Mouse (Mus musculus) ES-E14 (cell line): Measurements from ENCODE around the gene Plekhg1. TPM values are rescaled to one million over a fixed set of nuclear protein-coding genes. Genes with fewer than 3 reads are reported as not detected.

ENCODE experiments used
- DNase-seq: peaks from one replicate; pipeline ENCODE4 v3.0.0-alpha.2; 2013; ENCODE audit warnings: low read depth, low spot score
- H3K27ac ChIP-seq: 2 replicates; pipeline ENCODE4 v1.5.1; 2012; ENCODE audit warnings: low read depth, mild to moderate bottlenecking, low read length, moderate library complexity, mixed read lengths; ENCODE audit not compliant: poor library complexity, insufficient read depth, severe bottlenecking
- H3K36me3 ChIP-seq: 2 replicates; pipeline ENCODE4 v1.6.1; 2012; ENCODE audit warnings: mild to moderate bottlenecking, low read length, moderate library complexity, mixed read lengths; ENCODE audit not compliant: control insufficient read depth, poor library complexity, insufficient read depth, severe bottlenecking
- H3K4me1 ChIP-seq, 2 experiments: fragments of 150-350 bp in 1 of 2; sonication (generic) in 1 of 2; 2 replicates each; pipeline ENCODE4 v1.6.1; 2012; ENCODE audit warnings: low read length in 2 of 2, mild to moderate bottlenecking in 1 of 2, mixed read lengths in 1 of 2; ENCODE audit not compliant: control insufficient read depth in 2 of 2, insufficient read depth in 2 of 2, poor library complexity in 1 of 2
- H3K4me3 ChIP-seq, 2 experiments: fragments of 150-350 bp in 1 of 2; sonication (generic) in 1 of 2; 2 replicates each; pipeline ENCODE4 v1.5.1; 2012; ENCODE audit warnings: low read length in 2 of 2, low read depth in 1 of 2, mild to moderate bottlenecking in 1 of 2, mixed read lengths in 1 of 2; ENCODE audit not compliant: insufficient read depth in 1 of 2, poor library complexity in 1 of 2, severe bottlenecking in 1 of 2
- H3K9ac ChIP-seq: 2 replicates; pipeline ENCODE4 v1.6.1; 2012; ENCODE audit warnings: low read depth, mild to moderate bottlenecking, low read length, mixed read lengths; ENCODE audit not compliant: poor library complexity, insufficient read depth, severe bottlenecking
- H3K9me3 ChIP-seq: fragments of 150-350 bp; sonication (generic); 2 replicates; pipeline ENCODE4 v1.6.1; 2012; ENCODE audit warnings: low read depth, mild to moderate bottlenecking, low read length; ENCODE audit not compliant: control insufficient read depth, insufficient read depth
- CHD2 ChIP-seq: IDR thresholded peaks from 2 replicates; pipeline ENCODE4 v1.6.1; 2014; ENCODE audit warnings: mild to moderate bottlenecking, low read depth, low read length, inconsistent platforms
- HCFC1 ChIP-seq: IDR thresholded peaks from 2 replicates; pipeline ENCODE4 v1.6.1; 2012; ENCODE audit warnings: low read length, inconsistent platforms, borderline replicate concordance; ENCODE audit not compliant: insufficient read depth
- MAFK ChIP-seq: IDR thresholded peaks from 2 replicates; pipeline ENCODE4 v1.6.1; 2014; ENCODE audit warnings: mild to moderate bottlenecking, low read depth, low read length, inconsistent platforms; ENCODE audit not compliant: insufficient read depth
- ZC3H11A ChIP-seq: IDR thresholded peaks from 2 replicates; pipeline ENCODE4 v1.6.1; 2012; ENCODE audit warnings: low read depth, mild to moderate bottlenecking, inconsistent platforms, low read length, borderline replicate concordance
- ZNF384 ChIP-seq: IDR thresholded peaks from 2 replicates; pipeline ENCODE4 v1.6.1; 2012; ENCODE audit warnings: low read depth, low read length, inconsistent platforms
- in situ Hi-C, 2 experiments: fragments of 600-800 bp; cut with MboI; formaldehyde crosslinking; loops; one replicate each; pipeline ENCODE4 v1.15.1; 2025; ENCODE audit warnings: low sequenced_read_pairs in 2 of 2, inconsistent platforms in 1 of 2; ENCODE audit not compliant: unreplicated experiment in 2 of 2
- total RNA-seq: library from RNA; depleted of rRNA; stranded (reverse); fragments of 300-350 nt; gene quantifications from 2 replicates; pipeline ENCODE4 v1.2.3, GENCODE M21; 2012

Gene Plekhg1
- total RNA-seq, 1 experiment, result 8.8 TPM

DNA sequence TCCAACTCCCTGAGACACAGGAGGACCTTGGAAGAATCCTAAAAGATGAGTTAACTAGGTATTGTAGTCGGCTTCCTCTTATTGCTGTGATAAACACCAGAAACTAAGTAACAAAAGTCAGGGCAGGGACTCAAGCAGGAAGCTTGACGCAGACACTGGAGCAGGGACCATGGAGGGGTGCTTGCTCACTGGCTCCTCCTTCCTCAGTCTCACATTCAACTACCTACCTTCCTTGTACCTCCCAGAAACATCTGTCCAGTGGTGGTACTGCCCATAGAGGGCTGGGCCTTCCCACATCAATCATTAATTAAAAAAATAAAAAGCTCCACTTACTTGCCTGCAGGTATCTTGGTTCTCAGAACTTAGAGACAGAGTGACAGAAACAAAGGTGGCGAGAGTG, 152.2 kb downstream of the Plekhg1 start:
- H3K4me3 ChIP-seq, result no peak overlapping the region
- no peak for DNase-seq
- no peak overlapping the region for H3K9ac ChIP-seq
- in situ Hi-C loops, result no loop called here
- H3K36me3 ChIP-seq, result no peaks in the 10 kb centered on the region
- TF ChIP-seq ZC3H11A, result no peak
- TF ChIP-seq MAFK, result no peak
- TF ChIP-seq HCFC1, result no peak
- TF ChIP-seq ZNF384, result no peak
- no peak for TF ChIP-seq CHD2
- peaks cover 9 to 15% of the 10 kb centered on the region in 2 experiments for H3K4me1 ChIP-seq
- no peaks in the 10 kb centered on the region for H3K9me3 ChIP-seq
- peak overlapping the region; percentile 22; the same call in 1 of the 2 replicates for H3K27ac ChIP-seq

DNA sequence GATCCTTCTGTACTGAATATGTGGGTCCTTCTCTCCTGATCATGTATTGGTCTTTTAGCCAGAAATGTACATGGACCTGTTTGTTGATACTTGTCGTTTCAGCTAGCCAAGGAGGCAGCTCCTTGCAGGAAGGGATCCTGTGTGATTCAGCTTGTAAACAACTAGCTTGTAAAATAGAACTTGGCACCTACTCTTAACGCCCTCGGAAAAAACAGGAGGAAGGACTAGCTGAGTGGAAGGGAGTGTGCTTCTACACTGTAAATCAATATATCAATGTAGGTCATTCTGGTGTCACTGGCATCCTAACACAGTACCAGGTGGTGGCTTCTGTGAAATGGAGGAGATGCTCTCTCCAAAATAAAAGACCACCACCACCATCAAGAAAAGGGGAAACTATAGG, 157.9 kb downstream of the Plekhg1 start:
- in situ Hi-C loops, result no loop called here
- no peak overlapping the region for H3K4me3 ChIP-seq
- H3K4me1 ChIP-seq, result peaks cover 3 to 5% of the 10 kb centered on the region in 2 experiments; a peak in 2 of 4 replicates
- H3K27ac ChIP-seq, result no peak overlapping the region
- no peaks in the 10 kb centered on the region for H3K36me3 ChIP-seq
- no peaks in the 10 kb centered on the region for H3K9me3 ChIP-seq
- no peak for DNase-seq
- no peak for TF ChIP-seq CHD2
- no peak for TF ChIP-seq ZC3H11A
- no peak for TF ChIP-seq ZNF384
- TF ChIP-seq HCFC1, result no peak
- TF ChIP-seq MAFK, result no peak
- no peak overlapping the region for H3K9ac ChIP-seq

DNA sequence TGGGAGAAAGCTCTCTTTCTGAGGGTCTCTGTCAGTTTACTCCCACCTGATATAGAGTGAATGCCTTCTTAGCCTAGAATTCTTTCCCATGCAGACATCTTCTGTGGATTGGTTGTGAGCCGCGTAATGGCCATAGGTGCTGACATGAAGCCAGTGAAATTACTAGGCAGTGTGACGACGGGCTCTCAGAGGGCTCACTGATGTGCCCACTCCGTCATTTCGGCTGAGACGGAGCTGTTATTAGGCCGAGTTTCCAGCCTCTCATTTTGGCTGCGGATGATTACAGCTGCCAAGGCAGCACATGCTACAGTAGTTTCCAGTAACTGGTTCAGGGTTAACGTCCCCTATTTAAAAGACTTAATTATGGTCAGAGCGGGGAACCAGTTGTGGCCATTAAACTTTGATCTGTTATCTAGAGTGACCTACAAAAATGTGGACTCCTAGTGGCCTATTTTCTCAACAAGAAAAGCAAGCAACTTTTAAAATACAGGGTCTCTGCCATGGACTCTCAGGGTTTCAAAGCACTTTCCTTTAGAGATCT, 160.3 kb downstream of the Plekhg1 start:
- no peaks in the 10 kb centered on the region for H3K9me3 ChIP-seq
- DNase-seq, result no peak
- no peak overlapping the region for H3K4me3 ChIP-seq
- in situ Hi-C loops, result no loop called here
- no peak overlapping the region for H3K9ac ChIP-seq
- no peak for TF ChIP-seq HCFC1
- TF ChIP-seq MAFK, result no peak
- no peak for TF ChIP-seq ZNF384
- no peak for TF ChIP-seq CHD2
- TF ChIP-seq ZC3H11A, result no peak
- no peaks in the 10 kb centered on the region for H3K36me3 ChIP-seq
- no peak overlapping the region for H3K27ac ChIP-seq
- peaks cover 0 to 3% of the 10 kb centered on the region in 2 experiments; a peak in 1 of 4 replicates for H3K4me1 ChIP-seq

DNA sequence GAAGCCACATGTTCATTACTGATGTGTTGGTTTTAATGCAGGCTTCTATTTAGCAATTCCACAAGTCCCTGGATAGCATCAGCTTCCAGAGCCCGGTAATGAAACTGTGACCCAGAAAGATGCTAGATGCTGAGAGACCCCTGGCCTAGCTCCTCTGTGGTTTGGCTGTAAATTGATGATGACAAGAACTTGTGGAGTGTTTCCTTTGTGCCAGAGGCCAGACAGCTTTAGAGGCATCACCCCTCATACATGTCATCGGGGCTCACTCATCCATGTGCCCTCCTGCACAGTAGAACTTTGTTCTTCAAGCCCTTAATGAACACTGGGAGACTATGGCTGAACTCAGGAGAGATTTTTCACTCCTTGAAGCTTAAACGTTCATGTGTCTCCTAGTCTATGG, 165.6 kb downstream of the Plekhg1 start:
- Histone ChIP-seq H3K36me3 (no peaks in the 10 kb centered on the region), H3K4me3 (no peak overlapping the region), H3K9me3 (no peaks in the 10 kb centered on the region), H3K9ac (no peak overlapping the region), H3K4me1 (peaks cover 0 to 3% of the 10 kb centered on the region in 2 experiments; a peak in 1 of 4 replicates), H3K27ac (no peak overlapping the region)
- TF ChIP-seq CHD2, result no peak
- no peak for TF ChIP-seq ZC3H11A
- no peak for TF ChIP-seq HCFC1
- no peak for TF ChIP-seq ZNF384
- TF ChIP-seq MAFK, result no peak
- DNase-seq, result no peak
- in situ Hi-C loops, result no loop called here

DNA sequence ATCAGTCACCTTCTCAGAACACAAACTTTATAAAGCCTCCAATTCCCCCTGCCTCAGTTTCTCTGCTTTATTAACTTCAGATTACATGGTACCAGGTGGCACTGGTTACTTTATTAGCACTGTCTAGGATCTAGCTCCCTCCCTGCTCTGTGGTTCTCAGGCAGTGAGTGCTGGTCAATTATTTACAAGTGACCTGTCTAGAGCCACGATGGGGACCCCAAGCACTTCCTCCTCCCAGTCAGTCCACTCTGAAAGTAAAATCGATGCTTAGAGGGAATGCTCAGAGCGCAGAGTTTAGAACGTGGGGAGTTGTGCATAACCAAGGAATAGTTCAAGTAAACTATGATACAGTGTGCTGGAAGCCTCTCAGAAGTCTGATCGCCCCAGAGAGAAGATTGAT, 173.9 kb downstream of the Plekhg1 start:
- Histone ChIP-seq H3K9ac (no peak overlapping the region), H3K36me3 (no peaks in the 10 kb centered on the region), H3K4me3 (no peak overlapping the region), H3K9me3 (no peaks in the 10 kb centered on the region), H3K27ac (no peak overlapping the region), H3K4me1 (no peaks in the 10 kb centered on the region)
- in situ Hi-C loops, result no loop called here
- TF ChIP-seq MAFK, result no peak
- TF ChIP-seq ZC3H11A, result no peak
- no peak for TF ChIP-seq CHD2
- no peak for TF ChIP-seq HCFC1
- no peak for TF ChIP-seq ZNF384
- DNase-seq, result no peak
